Mouse (Mus musculus): ENCODE results near the gene Agpat4.

- TF ChIP-seq ZC3H11A (IDR thresholded peaks at IDR 0.05; ENCODE audit: borderline replicate concordance, low read depth, low read length) (no peak), MAFK (IDR thresholded peaks at IDR 0.05; ENCODE audit: insufficient read depth, low read depth, low read length) (no peak)
Observed at GRCm38 (mm10) chr17:12204246-12204645, 85.7 kb downstream of the Agpat4 start.

Data from ES-E14 (cell line).